Mouse (Mus musculus) liver, embryonic 14 days (tissue): ENCODE data around the gene Gm16430. TPM values are rescaled to one million over a fixed set of nuclear protein-coding genes. Genes with fewer than 3 reads are reported as not detected.

Experiments used
- polyA plus RNA-seq: library from polyadenylated mRNA; depleted of rRNA; stranded (reverse); fragments of >200 nt; gene quantifications from 2 replicates; pipeline ENCODE4 v1.2.3, GENCODE M21; 2012; rRNA removed

Gene Gm16430
- polyA plus RNA-seq = not detected in 2 replicates

GRCm38 (mm10) chrX:54621911-54622310 lies at the start of gene Gm16430:
Gene Gm16430, plus strand, starts transcription at chrX:54622211.

Other genes starting within 250 kb of the Gm16430 start
- not detected in 2 replicates for gene Gm16405, start 91.0 kb upstream of the Gm16430 start, polyA plus RNA-seq